Mouse (Mus musculus): ENCODE data around the gene Zc3h10.
"Not testable (repeated sequence)": the region's sequence is repeated elsewhere in the genome, so short reads cannot be mapped to it uniquely, and the experiment has no call there.

The Zc3h10 gene

DNA sequence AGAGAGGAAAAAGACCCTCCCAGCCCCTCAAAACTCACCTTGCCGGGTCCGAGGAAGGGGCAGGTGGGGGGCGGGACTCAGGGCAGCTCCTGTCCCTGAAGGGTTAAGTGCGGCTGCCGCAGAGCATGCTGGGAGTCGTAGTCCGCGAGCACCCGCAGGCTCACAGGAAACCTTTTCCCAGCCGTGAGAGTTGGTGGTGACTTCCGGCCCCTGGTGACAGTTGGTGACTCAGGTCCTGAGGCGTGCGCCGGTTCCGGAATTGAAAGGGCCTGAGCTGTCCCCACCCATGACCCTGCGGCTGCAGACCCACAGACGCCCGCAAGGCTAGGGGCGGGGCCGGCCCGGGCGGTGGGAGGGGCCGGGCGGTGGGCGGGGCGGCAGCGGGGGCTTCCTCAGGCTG is 49.0 kb downstream of the Zc3h10 start, which contains the start of gene Myl6b:
TSS of gene Myl6b (minus strand) at position 96 of the 400 bp plus-strand sequence.
- DNase-seq (ENCODE audit: low read depth in 1 of 2, low spot score in 2 of 2) = peak; percentile 91 to 95

DNA sequence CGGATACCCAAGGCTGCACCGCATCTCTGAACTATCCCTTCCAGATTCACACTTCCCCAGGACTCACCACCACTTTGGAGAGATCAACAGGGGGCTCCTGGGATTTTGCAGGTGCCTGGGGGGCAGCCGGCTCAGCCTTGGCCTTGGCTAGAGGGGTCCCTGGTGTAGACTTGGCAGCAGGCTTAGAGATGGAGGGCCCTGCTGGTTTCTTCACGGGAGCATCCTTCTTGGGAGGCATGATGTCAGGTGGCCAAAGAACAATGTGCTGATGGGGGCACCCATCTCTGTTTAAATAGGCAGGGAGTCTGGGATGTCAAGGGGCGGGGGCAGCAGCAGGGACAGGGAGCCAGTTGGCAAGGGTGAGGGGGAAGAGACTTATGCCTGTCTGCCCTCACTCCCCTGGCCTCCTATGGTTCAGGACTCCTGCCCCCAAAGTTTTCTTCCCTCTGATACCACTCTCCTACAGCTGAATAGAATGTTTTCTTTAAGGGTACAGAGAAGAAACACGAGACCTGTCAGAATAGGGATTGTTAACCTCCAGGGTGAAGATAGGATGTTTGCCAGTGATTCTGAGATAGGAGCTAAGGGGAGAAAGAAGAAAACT is 50.3 kb downstream of the Zc3h10 start:
- DNase-seq (ENCODE audit: low read depth in 1 of 2, low spot score in 2 of 2) = no peak

DNA sequence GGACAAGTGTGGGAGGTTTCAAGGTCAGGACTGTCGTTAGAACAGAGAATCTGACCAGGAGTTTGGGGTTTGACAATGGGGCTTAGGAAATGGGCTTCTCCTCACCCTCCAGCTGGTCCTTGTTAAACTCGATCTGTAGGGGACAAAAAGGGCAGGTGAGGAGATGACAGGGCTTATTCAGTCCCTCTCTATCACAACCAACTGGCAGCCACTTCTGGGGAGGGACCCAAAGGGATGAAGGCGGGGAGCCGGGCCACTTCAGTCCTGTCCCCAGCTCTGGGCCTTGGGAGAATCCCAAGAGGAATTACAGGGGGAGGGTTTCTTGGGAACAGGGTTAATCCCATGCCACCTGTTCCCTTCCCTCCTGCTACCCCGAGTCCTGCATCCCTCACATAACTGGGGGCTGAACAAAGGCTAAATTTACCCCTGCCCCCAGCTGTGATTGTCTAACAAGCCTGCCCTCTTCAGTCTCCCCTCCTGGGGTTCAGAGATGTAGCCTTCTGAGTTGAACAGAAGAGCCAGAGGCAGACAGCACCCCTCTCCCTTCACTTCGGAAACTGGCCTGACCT is 51.0 kb downstream of the Zc3h10 start:
- no peak for DNase-seq (ENCODE audit: low read depth in 1 of 2, low spot score in 2 of 2)

DNA sequence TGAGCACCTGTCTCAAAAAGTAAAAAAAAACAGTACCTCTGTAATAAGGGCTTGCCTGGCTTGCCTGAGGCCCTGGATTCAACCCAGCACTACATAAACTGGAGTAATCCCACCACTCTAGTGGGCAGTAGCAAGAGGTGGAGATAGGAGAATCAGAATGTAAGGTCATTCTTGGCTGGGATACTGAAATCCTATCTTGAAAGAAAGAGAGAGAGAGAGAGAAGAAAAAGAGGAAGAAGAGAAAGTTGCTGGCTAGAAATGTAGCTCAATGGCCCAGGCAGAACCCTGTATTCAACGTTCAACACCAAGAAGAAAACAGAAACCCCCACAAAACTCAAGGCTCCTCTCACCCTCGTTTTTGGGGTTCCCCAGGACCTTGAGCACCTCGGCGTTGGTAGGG is 51.7 kb downstream of the Zc3h10 start:
- no peak for DNase-seq (ENCODE audit: low read depth in 1 of 2, low spot score in 2 of 2)

DNA sequence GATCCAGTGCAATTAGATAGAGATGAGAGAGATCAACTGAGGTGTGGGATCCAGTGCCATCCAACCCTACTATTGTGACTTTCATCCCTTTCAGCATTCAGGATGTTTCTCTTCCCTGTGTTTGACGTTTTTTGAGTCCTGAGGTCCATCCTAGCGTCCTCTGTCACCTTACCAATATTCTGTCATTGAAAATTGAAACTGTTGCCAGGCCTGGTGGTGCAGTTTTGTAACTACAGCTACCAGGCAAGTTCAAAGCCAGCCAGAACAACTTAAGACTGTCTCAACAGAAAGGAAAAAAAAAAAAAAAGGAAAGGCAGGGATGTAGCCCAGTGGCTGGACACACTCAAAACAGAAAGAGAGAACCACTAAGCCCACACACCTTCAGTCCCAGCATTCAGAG is 52.3 kb downstream of the Zc3h10 start:
- DNase-seq (ENCODE audit: low read depth in 1 of 2, low spot score in 2 of 2) = no peak

DNA sequence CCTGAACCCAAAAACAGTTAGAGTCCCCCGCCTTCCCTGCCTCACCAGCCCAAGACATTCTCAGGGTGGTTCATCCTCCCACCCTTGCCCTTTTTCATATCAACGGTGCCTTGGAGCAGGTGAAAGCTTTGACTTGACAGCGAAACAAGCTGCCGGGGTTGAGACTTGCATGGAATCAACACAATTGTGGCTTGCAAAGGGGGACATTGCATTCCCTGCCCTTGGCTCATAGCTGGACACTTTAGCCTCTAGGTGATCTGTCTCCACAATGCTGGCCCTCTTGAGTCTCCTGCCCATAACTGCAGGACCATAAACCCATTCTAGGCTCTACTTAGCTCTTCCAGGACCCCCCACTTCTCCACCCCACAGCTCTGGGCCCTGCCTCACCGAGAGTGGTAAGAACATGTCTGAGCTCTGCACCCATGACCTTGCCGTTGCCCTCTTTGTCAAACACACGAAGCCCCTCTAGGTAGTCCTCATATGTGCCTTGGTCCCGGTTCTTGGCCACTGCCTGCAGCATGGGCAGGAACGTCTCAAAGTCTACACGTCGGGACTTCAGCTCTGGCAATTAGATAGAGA is 52.8 kb downstream of the Zc3h10 start:
- DNase-seq (ENCODE audit: low read depth in 1 of 2, low spot score in 2 of 2) = no peak

DNA sequence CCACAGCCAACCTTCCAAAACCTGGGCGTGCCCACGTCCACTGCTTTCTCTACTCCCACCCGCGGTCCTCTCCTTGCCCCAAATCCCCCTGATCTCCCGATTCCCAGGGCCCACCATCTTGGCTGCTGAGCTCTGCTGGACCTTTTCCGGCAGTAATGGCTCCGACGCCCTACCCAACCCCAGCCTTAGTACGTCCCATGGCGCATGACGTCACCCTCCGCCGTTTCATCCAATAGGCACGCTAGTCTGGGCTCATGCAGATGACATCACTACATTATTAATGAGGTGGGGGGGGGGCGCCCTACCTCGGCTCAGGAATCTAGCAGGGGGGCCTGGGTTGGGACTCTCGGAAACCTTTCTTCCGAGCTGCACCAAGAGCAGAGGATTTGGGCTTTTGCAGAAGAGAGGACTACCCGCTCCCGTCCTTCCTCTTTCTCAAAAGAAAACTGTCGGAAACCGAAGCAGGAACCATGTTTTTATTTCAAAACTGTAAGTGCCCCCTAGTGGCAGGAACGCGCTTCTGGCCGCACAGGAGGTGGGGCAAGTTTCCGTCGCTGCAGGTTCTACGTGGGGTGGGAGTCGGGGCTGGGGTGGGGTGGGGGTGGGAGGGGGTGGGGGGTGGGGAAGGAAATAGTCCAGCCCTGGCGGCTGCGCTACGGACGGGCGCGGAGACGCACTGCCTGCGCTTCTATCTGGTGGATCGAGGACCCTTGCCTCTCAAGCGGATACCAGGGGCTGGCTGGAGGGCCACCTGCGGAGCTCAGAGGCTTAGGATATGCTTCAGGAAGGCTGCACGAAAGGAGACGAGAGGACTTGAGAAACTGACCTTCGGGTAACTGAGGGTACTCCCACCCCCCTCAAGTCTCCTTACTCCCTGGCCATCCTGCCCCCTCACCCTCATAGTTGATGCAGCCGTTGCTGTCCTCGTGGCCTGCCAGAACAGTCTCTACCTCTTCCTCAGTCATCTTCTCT is 53.6 kb downstream of the Zc3h10 start, which contains the start of gene Myl6:
TSS of gene Myl6 (minus strand) at position 451 of the 972 bp plus-strand sequence.
- peak; percentile 91 to 93 for DNase-seq (ENCODE audit: low read depth in 1 of 2, low spot score in 2 of 2)

DNA sequence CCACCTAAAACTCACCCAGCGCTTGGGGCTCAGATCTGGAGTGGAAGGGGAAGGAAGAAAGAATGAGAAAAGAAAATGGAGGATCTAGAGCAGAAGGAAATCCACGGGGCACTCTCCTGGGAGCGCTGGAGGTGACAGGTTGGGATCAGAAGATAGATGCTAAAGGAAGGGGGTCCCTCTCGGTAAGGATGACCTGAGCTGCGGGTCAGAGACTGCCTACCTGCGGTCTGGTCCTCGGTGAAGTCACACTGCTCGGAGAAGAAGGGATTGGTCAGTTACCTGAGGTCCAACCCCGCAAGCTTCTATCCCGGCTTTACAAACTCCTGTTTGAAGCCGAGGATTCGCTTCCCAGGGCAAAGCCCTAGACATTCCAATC is 54.3 kb downstream of the Zc3h10 start:
- DNase-seq (ENCODE audit: low read depth in 1 of 2, low spot score in 2 of 2) = no peak

DNA sequence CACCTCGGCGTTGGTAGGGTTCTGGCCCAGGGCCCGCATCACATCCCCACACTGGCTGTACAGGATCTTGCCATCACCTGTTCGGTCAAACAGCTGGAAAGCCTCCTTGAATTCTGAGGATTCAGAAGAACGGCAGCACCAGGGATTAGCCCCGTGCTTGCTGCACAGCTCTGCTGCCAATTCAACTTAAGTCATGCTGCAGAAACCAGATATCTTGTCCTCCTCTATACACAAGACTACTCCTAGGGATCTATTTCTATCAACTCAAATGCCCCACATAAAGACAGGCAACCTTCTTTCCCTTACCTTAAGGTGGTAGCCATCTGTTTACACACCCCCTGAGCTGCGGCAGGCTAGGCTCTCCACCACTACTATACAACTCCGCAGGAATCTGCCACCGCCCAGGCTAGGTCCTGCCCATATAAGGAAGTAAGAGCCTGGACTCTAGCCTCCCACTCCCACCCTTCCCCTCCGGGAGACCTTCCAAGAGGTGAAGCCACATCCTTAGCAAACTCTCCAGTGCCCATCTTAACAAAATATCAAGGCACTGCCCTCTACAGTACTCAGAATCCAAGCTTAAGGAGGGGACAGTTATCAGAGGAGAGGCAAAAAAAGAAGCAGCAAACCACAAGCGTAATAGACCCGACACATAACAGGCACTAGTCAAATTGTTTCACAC is 54.8 kb downstream of the Zc3h10 start:
- DNase-seq (ENCODE audit: low read depth in 1 of 2, low spot score in 2 of 2) = no peak

DNA sequence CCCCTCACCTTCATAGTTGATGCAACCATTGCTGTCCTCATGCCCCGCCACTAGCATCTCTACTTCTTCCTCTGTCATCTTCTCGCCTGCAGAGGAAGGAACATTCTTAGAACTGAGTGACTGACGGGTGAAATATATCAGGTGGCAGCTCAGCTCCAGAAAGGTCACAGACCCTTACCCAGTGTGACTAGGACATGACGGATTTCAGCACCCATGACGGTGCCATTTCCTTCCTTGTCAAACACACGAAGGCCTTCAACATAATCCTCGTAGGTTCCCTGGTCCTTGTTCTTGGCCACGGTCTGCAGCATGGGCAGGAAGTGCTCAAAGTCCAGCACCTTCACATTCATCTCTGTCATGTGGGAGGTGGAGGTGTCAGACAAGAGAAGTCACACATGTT is 55.5 kb downstream of the Zc3h10 start:
- DNase-seq (ENCODE audit: low read depth in 1 of 2, low spot score in 2 of 2) = not testable (repeated sequence)
